Mouse (Mus musculus) cerebellum, adult 2 months (tissue): ENCODE measurements at regions not wholly inside any gene's neighbourhood (a gene's known extent, or its start where the extent isn't known, plus 50 kb on each side); places are given as distances from the start of the nearest gene placed in this dataset.

Source experiments
- CTCF ChIP-seq: fragments of 200-500 bp; IDR thresholded peaks from 2 replicates; pipeline ENCODE4 v1.5.1; 2011; ENCODE audit warnings: low read depth, mild to moderate bottlenecking, control low read depth, low read length, moderate library complexity, borderline replicate concordance; ENCODE audit not compliant: insufficient read depth
- POLR2A ChIP-seq: fragments of 200-500 bp; IDR thresholded peaks from 2 replicates; pipeline ENCODE4 v1.6.1; 2011; ENCODE audit warnings: low read length, control low read depth, borderline replicate concordance; ENCODE audit not compliant: insufficient read depth

DNA sequence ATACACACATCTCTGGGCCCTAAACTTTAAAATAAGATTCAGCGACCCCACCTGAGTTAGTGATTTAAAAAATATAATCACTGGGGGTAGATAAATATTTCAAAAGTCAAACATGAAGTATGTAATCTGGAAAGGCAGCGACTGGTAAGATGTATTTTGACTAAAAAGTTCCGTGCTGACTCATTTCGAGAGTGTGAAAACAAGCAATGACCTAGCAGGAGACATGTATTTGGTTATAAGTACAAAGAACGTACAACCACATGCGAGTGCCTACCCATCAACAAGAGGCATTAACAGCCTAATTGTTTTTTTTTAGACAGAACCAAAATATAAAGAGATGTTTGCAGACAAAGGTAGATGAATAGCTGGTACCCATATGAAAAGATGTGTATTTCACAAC lies 57.0 kb upstream of the Pkdcc start:
- TF ChIP-seq CTCF (no peak), POLR2A (no peak)
